Mouse (Mus musculus): ENCODE data around the gene Asb11. TPM values are rescaled to one million over a fixed set of nuclear protein-coding genes. Genes with fewer than 3 reads are reported as not detected.

Gene Asb11
- polyA plus RNA-seq, 1 experiment from 2014 or later, result not detected

- Histone ChIP-seq H3K9me3 (no peaks in the 10 kb centered on the region), H3K4me3 (replicated peaks) (no peak overlapping the region), H3K27ac (no peak overlapping the region), H3K4me1 (no peaks in the 10 kb centered on the region), H3K9ac (no peak overlapping the region), H3K4me2 (no peak overlapping the region), H3K36me3 (no peaks in the 10 kb centered on the region), H3K27me3 (replicated peaks) (no peaks in the 10 kb centered on the region)
- 80% methylated on average over 1 of the region's 1 CpGs for WGBS
- no peak for ATAC-seq (ENCODE audit: insufficient read depth, low FRiP score, low read depth)
These were observed 12.0 kb upstream of the Asb11 start for GRCm38 (mm10) chrX:164424821-164425220.

- no peaks in the 10 kb centered on the region for H3K9me3 ChIP-seq
- no peak overlapping the region for H3K4me3 ChIP-seq (replicated peaks)
- H3K4me2 ChIP-seq, result no peak overlapping the region
- no peak overlapping the region for H3K9ac ChIP-seq
- no peak for ATAC-seq (ENCODE audit: insufficient read depth, low FRiP score, low read depth)
- H3K4me1 ChIP-seq, result no peaks in the 10 kb centered on the region
- H3K27ac ChIP-seq, result no peak overlapping the region
- WGBS, result 85% methylated on average over 4 of the region's 4 CpGs
- no peaks in the 10 kb centered on the region for H3K27me3 ChIP-seq (replicated peaks)
- no peaks in the 10 kb centered on the region for H3K36me3 ChIP-seq
These were observed 9.5 kb upstream of the Asb11 start for GRCm38 (mm10) chrX:164427295-164427694.

GRCm38 (mm10) chrX:164428224-164428623 lies 8.6 kb upstream of the Asb11 start:
- 82% methylated on average over 2 of the region's 2 CpGs for WGBS
- Histone ChIP-seq H3K9ac (no peak overlapping the region), H3K4me3 (replicated peaks) (no peak overlapping the region), H3K4me2 (no peak overlapping the region), H3K9me3 (no peaks in the 10 kb centered on the region), H3K27me3 (replicated peaks) (no peaks in the 10 kb centered on the region), H3K36me3 (no peaks in the 10 kb centered on the region), H3K4me1 (no peaks in the 10 kb centered on the region), H3K27ac (no peak overlapping the region)
- no peak for ATAC-seq (ENCODE audit: insufficient read depth, low FRiP score, low read depth)

GRCm38 (mm10) chrX:164430621-164431020 lies 6.2 kb upstream of the Asb11 start:
- 67% methylated on average over 6 of the region's 6 CpGs for WGBS
- H3K4me3 ChIP-seq (replicated peaks), result no peak overlapping the region
- no peaks in the 10 kb centered on the region for H3K9me3 ChIP-seq
- no peak for ATAC-seq (ENCODE audit: insufficient read depth, low FRiP score, low read depth)
- no peak overlapping the region for H3K27ac ChIP-seq
- no peaks in the 10 kb centered on the region for H3K27me3 ChIP-seq (replicated peaks)
- no peak overlapping the region for H3K4me2 ChIP-seq
- H3K9ac ChIP-seq, result no peak overlapping the region
- no peaks in the 10 kb centered on the region for H3K4me1 ChIP-seq
- no peaks in the 10 kb centered on the region for H3K36me3 ChIP-seq

- no peaks in the 10 kb centered on the region for H3K9me3 ChIP-seq
- H3K9ac ChIP-seq, result no peak overlapping the region
- H3K4me1 ChIP-seq, result no peaks in the 10 kb centered on the region
- no peak for ATAC-seq (ENCODE audit: insufficient read depth, low FRiP score, low read depth)
- no peaks in the 10 kb centered on the region for H3K27me3 ChIP-seq (replicated peaks)
- H3K36me3 ChIP-seq, result no peaks in the 10 kb centered on the region
- H3K27ac ChIP-seq, result no peak overlapping the region
- 73% methylated on average over 2 of the region's 2 CpGs for WGBS
- no peak overlapping the region for H3K4me2 ChIP-seq
- H3K4me3 ChIP-seq (replicated peaks), result no peak overlapping the region
These were observed 5.7 kb upstream of the Asb11 start for GRCm38 (mm10) chrX:164431133-164431532.

GRCm38 (mm10) chrX:164431541-164431940 lies 5.3 kb upstream of the Asb11 start:
- Histone ChIP-seq H3K4me3 (replicated peaks) (no peak overlapping the region), H3K9me3 (no peaks in the 10 kb centered on the region), H3K27ac (no peak overlapping the region), H3K4me1 (no peaks in the 10 kb centered on the region), H3K4me2 (no peak overlapping the region), H3K9ac (no peak overlapping the region), H3K36me3 (no peaks in the 10 kb centered on the region), H3K27me3 (replicated peaks) (no peaks in the 10 kb centered on the region)
- 79% methylated on average over 6 of the region's 6 CpGs for WGBS
- ATAC-seq (ENCODE audit: insufficient read depth, low FRiP score, low read depth), result no peak

- 91% methylated on average over 9 of the region's 9 CpGs for WGBS
- no peaks in the 10 kb centered on the region for H3K4me1 ChIP-seq
- H3K4me2 ChIP-seq, result no peak overlapping the region
- no peak overlapping the region for H3K4me3 ChIP-seq (replicated peaks)
- ATAC-seq (ENCODE audit: insufficient read depth, low FRiP score, low read depth), result no peak
- H3K9ac ChIP-seq, result no peak overlapping the region
- H3K36me3 ChIP-seq, result no peaks in the 10 kb centered on the region
- H3K27ac ChIP-seq, result no peak overlapping the region
- H3K9me3 ChIP-seq, result no peaks in the 10 kb centered on the region
- no peaks in the 10 kb centered on the region for H3K27me3 ChIP-seq (replicated peaks)
These were observed 4.1 kb upstream of the Asb11 start for GRCm38 (mm10) chrX:164432682-164433081.

- no peak for ATAC-seq (ENCODE audit: insufficient read depth, low FRiP score, low read depth)
- Histone ChIP-seq H3K36me3 (no peaks in the 10 kb centered on the region), H3K4me2 (no peak overlapping the region), H3K4me1 (no peaks in the 10 kb centered on the region), H3K27ac (no peak overlapping the region), H3K4me3 (replicated peaks) (no peak overlapping the region), H3K27me3 (replicated peaks) (no peaks in the 10 kb centered on the region), H3K9ac (no peak overlapping the region), H3K9me3 (no peaks in the 10 kb centered on the region)
- 88% methylated on average over 7 of the region's 7 CpGs for WGBS
These were observed 2.7 kb downstream of the Asb11 start for GRCm38 (mm10) chrX:164439462-164439861.

GRCm38 (mm10) chrX:164440140-164440539 lies 3.3 kb downstream of the Asb11 start:
- no peaks in the 10 kb centered on the region for H3K27me3 ChIP-seq (replicated peaks)
- no peak overlapping the region for H3K4me3 ChIP-seq (replicated peaks)
- no peak overlapping the region for H3K9ac ChIP-seq
- H3K4me1 ChIP-seq, result no peaks in the 10 kb centered on the region
- no peaks in the 10 kb centered on the region for H3K9me3 ChIP-seq
- WGBS, result 59% methylated on average over 2 of the region's 2 CpGs
- H3K27ac ChIP-seq, result no peak overlapping the region
- ATAC-seq (ENCODE audit: insufficient read depth, low FRiP score, low read depth), result no peak
- no peak overlapping the region for H3K4me2 ChIP-seq
- no peaks in the 10 kb centered on the region for H3K36me3 ChIP-seq

GRCm38 (mm10) chrX:164440703-164441102 lies 3.9 kb downstream of the Asb11 start:
- Histone ChIP-seq H3K9me3 (no peaks in the 10 kb centered on the region), H3K36me3 (no peaks in the 10 kb centered on the region), H3K4me1 (no peaks in the 10 kb centered on the region), H3K9ac (no peak overlapping the region), H3K27me3 (replicated peaks) (no peaks in the 10 kb centered on the region), H3K27ac (no peak overlapping the region), H3K4me3 (replicated peaks) (no peak overlapping the region), H3K4me2 (no peak overlapping the region)
- ATAC-seq (ENCODE audit: insufficient read depth, low FRiP score, low read depth), result no peak
- WGBS, result 78% methylated on average over 3 of the region's 3 CpGs

- no peak overlapping the region for H3K27ac ChIP-seq
- no peak overlapping the region for H3K9ac ChIP-seq
- no peak overlapping the region for H3K4me3 ChIP-seq (replicated peaks)
- H3K4me1 ChIP-seq, result no peaks in the 10 kb centered on the region
- WGBS, result 72% methylated on average over 3 of the region's 3 CpGs
- no peak for ATAC-seq (ENCODE audit: insufficient read depth, low FRiP score, low read depth)
- H3K36me3 ChIP-seq, result no peaks in the 10 kb centered on the region
- H3K4me2 ChIP-seq, result no peak overlapping the region
- no peaks in the 10 kb centered on the region for H3K9me3 ChIP-seq
- H3K27me3 ChIP-seq (replicated peaks), result no peaks in the 10 kb centered on the region
These were observed 4.5 kb downstream of the Asb11 start for GRCm38 (mm10) chrX:164441306-164441705.

GRCm38 (mm10) chrX:164445601-164446000 lies 8.8 kb downstream of the Asb11 start:
- no peak overlapping the region for H3K4me2 ChIP-seq
- no peaks in the 10 kb centered on the region for H3K4me1 ChIP-seq
- no peak overlapping the region for H3K9ac ChIP-seq
- H3K4me3 ChIP-seq (replicated peaks), result no peak overlapping the region
- H3K27me3 ChIP-seq (replicated peaks), result no peaks in the 10 kb centered on the region
- no peaks in the 10 kb centered on the region for H3K9me3 ChIP-seq
- H3K36me3 ChIP-seq, result no peaks in the 10 kb centered on the region
- 65% methylated on average over 12 of the region's 12 CpGs for WGBS
- no peak for ATAC-seq (ENCODE audit: insufficient read depth, low FRiP score, low read depth)
- no peak overlapping the region for H3K27ac ChIP-seq

- no peaks in the 10 kb centered on the region for H3K27me3 ChIP-seq (replicated peaks)
- H3K9me3 ChIP-seq, result no peaks in the 10 kb centered on the region
- H3K4me2 ChIP-seq, result no peak overlapping the region
- no peak overlapping the region for H3K4me3 ChIP-seq (replicated peaks)
- no peak overlapping the region for H3K9ac ChIP-seq
- no peaks in the 10 kb centered on the region for H3K36me3 ChIP-seq
- ATAC-seq (ENCODE audit: insufficient read depth, low FRiP score, low read depth), result no peak
- no peak overlapping the region for H3K27ac ChIP-seq
- 68% methylated on average over 10 of the region's 10 CpGs for WGBS
- no peaks in the 10 kb centered on the region for H3K4me1 ChIP-seq
These were observed 9.3 kb downstream of the Asb11 start for GRCm38 (mm10) chrX:164446106-164446551.
